Mouse (Mus musculus) lung, postnatal 0 days (tissue): ENCODE data around the gene Tbx15.

Source experiments
- CTCF ChIP-seq: IDR thresholded peaks from 2 replicates; pipeline ENCODE4 v1.5.1; 2016; ENCODE audit warnings: antibody characterized with exemption, mild to moderate bottlenecking
- EP300 ChIP-seq: IDR thresholded peaks from 2 replicates; pipeline ENCODE4 v1.6.1; 2016; ENCODE audit warnings: antibody characterized with exemption, mild to moderate bottlenecking, control low read depth

- TF ChIP-seq CTCF (no peak), EP300 (no peak)
These were observed 146.9 kb downstream of the Tbx15 start for GRCm38 (mm10) chr3:99387127-99387526.
